Mouse (Mus musculus): Measurements from ENCODE around the gene BC030499.

GRCm38 (mm10) chr11:78333992-78334391, 43.4 kb downstream of the BC030499 start:
- no peak for TF ChIP-seq E2F4 (IDR thresholded peaks at IDR 0.05; ENCODE audit: borderline replicate concordance, low read depth, low read length)
- TF ChIP-seq CTCF (IDR thresholded peaks at IDR 0.05 in 2 of 3, conservative IDR thresholded peaks at IDR 0.05 in 1 of 3; ENCODE audit: control insufficient read depth in 1 of 3, insufficient read depth in 1 of 3, low read depth in 2 of 3, low read length in 3 of 3, poor library complexity in 1 of 3, severe bottlenecking in 1 of 3), result no peak
- no peak for TF ChIP-seq ETS1 (IDR thresholded peaks at IDR 0.05; ENCODE audit: low read depth, low read length)
- no peak for TF ChIP-seq POLR2AphosphoS2 (IDR thresholded peaks at IDR 0.05; ENCODE audit: low read length)
- TF ChIP-seq RCOR1 (IDR thresholded peaks at IDR 0.05; ENCODE audit: low read depth, low read length), result no peak
- TF ChIP-seq EP300 (IDR thresholded peaks at IDR 0.05; ENCODE audit: low read depth in 1 of 2, low read length in 2 of 2), result no peak
- no peak for TF ChIP-seq CHD1 (IDR thresholded peaks at IDR 0.05; ENCODE audit: low read depth, low read length)
- TF ChIP-seq ZC3H11A (IDR thresholded peaks at IDR 0.05; ENCODE audit: low read depth, low read length), result no peak
- TF ChIP-seq MAZ (IDR thresholded peaks at IDR 0.05; ENCODE audit: low read depth, low read length), result no peak
- TF ChIP-seq SMC3 (IDR thresholded peaks at IDR 0.05; ENCODE audit: low read depth, low read length), result no peak
